Mouse (Mus musculus) monocyte, adult 2 months (primary cell): ENCODE measurements around the gene Slco1c1.
"Not testable (repeated sequence)": the region's sequence is repeated elsewhere in the genome, so short reads cannot be mapped to it uniquely, and the experiment has no call there.

Source experiments
- DNase-seq, 2 experiments: peaks; one replicate each; pipeline ENCODE4 v3.0.0; 2022; ENCODE audit warnings: low spot score in 2 of 2, low read depth in 1 of 2

Gene Slco1c1

DNA sequence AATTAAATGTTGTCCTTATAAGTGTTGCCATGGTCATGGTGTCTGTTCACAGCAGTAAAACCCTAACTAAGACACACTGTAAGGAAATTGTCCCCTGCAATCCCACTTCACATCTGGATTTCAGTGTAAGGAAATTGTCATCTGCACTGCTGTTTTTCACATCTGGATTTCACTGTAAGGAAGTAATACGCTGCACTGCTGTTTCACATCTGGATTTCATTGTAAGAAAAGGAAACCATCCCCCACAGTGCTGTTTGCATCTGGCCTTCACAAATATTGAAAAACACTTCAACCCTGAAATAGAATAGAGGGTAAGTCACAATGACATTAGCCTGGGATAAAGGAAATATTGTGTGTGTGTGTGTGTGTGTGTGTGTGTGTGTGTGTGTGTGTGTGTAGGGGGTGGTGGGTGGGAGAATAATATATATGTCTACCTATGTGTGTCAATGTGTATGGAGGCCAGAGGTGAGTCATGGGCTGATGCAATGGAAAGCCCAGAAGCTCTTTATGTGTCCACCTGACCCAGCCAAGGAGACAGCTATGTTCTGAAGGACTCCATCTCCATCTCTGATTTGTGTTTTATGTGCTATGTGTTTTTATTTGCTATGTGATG, 60.7 kb downstream of the Slco1c1 start:
- no peak for DNase-seq

- DNase-seq: no peak
Observed at GRCm38 (mm10) chr6:141590002-141590401, 65.8 kb downstream of the Slco1c1 start.

GRCm38 (mm10) chr6:141590598-141591200, 66.5 kb downstream of the Slco1c1 start:
- not testable (repeated sequence) for DNase-seq

DNA sequence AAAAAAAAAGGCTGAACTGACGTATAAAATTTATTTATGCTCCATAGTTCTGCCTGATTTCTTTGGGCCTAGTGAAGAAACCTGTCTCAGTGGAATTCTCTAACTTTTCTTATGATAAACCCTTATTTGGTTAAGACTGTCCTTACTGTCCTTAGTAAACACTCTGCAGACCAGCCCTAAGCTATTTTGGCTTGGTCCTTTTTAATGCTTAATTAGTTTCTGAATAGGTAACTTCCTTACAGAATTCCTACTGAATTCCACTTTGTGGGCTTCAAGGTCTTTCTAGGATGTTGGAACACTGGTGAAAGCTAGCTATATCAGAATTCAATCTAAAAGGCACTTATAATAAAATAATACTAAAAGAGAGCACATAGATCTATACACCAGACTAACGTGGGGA, 71.9 kb downstream of the Slco1c1 start:
- no peak for DNase-seq

DNA sequence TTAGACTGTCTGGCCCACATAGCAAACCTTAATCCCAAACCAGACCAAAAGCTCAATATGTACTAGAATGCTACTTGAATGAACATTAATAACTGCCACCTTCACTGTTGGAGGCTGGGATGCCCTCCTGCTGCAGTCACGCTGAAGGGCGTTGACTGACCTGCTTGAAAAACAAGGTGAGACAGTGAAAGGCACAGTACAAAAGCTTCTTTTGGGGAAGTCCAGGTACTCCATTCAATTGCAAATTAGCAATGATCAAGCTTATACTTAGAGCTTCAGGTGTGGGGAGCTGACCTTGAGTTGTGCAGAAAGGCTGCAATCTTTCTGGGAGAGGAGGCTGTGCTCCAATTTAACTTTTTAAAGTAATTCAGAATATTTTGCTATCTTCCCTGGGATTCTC, 72.9 kb downstream of the Slco1c1 start:
- DNase-seq: no peak

- DNase-seq: no peak
Observed at GRCm38 (mm10) chr6:141600940-141601339, 76.8 kb downstream of the Slco1c1 start.

DNA sequence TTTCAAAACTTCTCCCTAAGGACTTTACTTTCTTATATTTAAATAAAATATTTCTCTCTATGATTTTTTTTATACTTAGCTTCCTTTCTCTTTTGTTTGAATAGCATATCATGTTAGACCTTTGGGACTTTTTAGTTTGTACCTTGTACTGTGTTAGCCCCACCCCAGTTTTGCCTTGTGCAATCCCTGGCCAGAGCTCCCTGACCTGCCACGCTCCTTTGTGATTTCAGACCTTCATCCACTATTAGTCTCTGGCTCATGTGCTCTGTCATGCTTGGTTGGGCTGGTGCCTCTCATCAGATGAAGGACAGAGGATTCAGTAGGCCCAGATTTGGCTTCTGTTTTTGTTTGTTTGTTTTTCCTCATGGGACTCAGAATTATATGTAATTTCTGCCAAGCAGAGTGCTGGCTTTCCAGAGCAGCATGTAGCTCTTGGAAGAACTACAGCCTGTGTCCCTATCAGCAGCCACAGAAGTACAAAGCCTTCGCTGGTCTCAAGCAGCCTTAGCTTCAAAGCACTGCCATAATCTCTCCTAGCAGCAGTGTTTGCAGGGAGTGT, 86.6 kb downstream of the Slco1c1 start:
- DNase-seq: no peak

- DNase-seq: no peak
Observed at GRCm38 (mm10) chr6:141614017-141614416, 89.8 kb downstream of the Slco1c1 start.

DNA sequence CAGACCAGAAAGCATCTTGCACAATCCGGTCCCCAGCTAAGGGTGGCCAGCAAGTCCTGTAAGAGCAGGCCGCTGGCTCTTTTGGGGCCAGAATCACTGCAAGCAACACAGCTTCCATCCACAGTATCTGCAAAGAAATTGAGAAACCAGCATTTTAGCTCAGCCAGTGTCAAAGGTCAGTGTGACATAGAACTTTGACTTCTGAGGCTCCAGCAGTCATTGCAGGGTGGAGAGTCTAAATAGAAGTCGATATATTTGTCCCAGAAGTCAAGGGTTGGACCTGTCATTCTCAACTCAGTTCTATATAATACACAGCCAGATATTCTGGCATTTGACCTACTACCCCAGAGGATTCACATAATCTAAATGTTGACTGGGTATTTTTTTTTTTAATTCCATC, 91.2 kb downstream of the Slco1c1 start:
- DNase-seq: no peak
